Mouse (Mus musculus) CH12.LX (cell line): ENCODE data around the gene Rest. TPM values are rescaled to one million over a fixed set of nuclear protein-coding genes. Genes with fewer than 3 reads are reported as not detected.
"Not testable (repeated sequence)": the region's sequence is repeated elsewhere in the genome, so short reads cannot be mapped to it uniquely, and the experiment has no call there.

ENCODE experiments used
- DNase-seq: peaks from one replicate; pipeline ENCODE4 v3.0.0-alpha.2; 2013; ENCODE audit errors: extremely low read depth
- H3K27ac ChIP-seq: 2 replicates; pipeline ENCODE4 v1.5.1; 2012; ENCODE audit warnings: low read depth, mild to moderate bottlenecking, control low read depth, moderate library complexity; ENCODE audit not compliant: insufficient read depth
- H3K27me3 ChIP-seq: replicated peaks from 2 replicates; pipeline ENCODE3; 2012; ENCODE audit warnings: inconsistent platforms
- H3K36me3 ChIP-seq, 2 experiments: replicated peaks in 1 of 2; 2 replicates each; pipeline versions ENCODE3 to v1.6.1; 2012; ENCODE audit warnings: inconsistent platforms in 1 of 2, low read length in 1 of 2, mild to moderate bottlenecking in 1 of 2, mixed read lengths in 1 of 2, moderate library complexity in 1 of 2; ENCODE audit not compliant: control insufficient read depth in 1 of 2, insufficient read depth in 1 of 2
- H3K4me1 ChIP-seq, 2 experiments: 2 replicates each; pipeline ENCODE4 v1.6.1; 2012; ENCODE audit warnings: inconsistent platforms in 1 of 2, moderate library complexity in 1 of 2; ENCODE audit not compliant: insufficient read depth in 2 of 2, control insufficient read depth in 1 of 2
- H3K4me2 ChIP-seq: 2 replicates; pipeline ENCODE4 v1.6.1; 2012; ENCODE audit warnings: low read depth, mild to moderate bottlenecking, control low read depth; ENCODE audit not compliant: poor library complexity, insufficient read depth, severe bottlenecking
- H3K4me3 ChIP-seq, 3 experiments: fragments of 150-350 bp in 1 of 3; sonication (generic) in 1 of 3; replicated peaks in 1 of 3; 2 replicates each; pipeline versions ENCODE3 to v1.5.1; 2011 to 2012; ENCODE audit warnings: low read depth in 2 of 3, low read length in 2 of 3, mild to moderate bottlenecking in 2 of 3, moderate library complexity in 2 of 3, control low read depth in 1 of 3, improper control_type of control experiment in 1 of 3, inconsistent platforms in 1 of 3, mixed read lengths in 1 of 3; ENCODE audit not compliant: poor library complexity in 1 of 3
- H3K79me2 ChIP-seq: replicated peaks from 2 replicates; pipeline ENCODE4 v1.6.1; 2012; ENCODE audit warnings: mild to moderate bottlenecking, moderate library complexity; ENCODE audit not compliant: control insufficient read depth, poor library complexity, insufficient read depth, severe bottlenecking; ENCODE audit errors: extremely low read depth
- H3K9ac ChIP-seq: 2 replicates; pipeline ENCODE4 v1.6.1; 2012; ENCODE audit warnings: low read depth, mild to moderate bottlenecking, control low read depth, moderate library complexity; ENCODE audit not compliant: insufficient read depth
- H3K9me3 ChIP-seq: replicated peaks from 2 replicates; pipeline ENCODE3; 2012; ENCODE audit warnings: low read length, inconsistent platforms, mixed read lengths
- BHLHE40 ChIP-seq: IDR thresholded peaks from 2 replicates; pipeline ENCODE4 v1.6.1; 2011; ENCODE audit warnings: mild to moderate bottlenecking, low read depth, low read length, improper control_type of control experiment
- CTCF ChIP-seq, 2 experiments: IDR thresholded peaks in 1 of 2; conservative IDR thresholded peaks in 1 of 2; 2 replicates each; pipeline ENCODE4 v1.5.1; 2011 to 2012; ENCODE audit warnings: low read depth in 2 of 2, low read length in 2 of 2, improper control_type of control experiment in 1 of 2, inconsistent platforms in 1 of 2, mild to moderate bottlenecking in 1 of 2, moderate library complexity in 1 of 2
- ETS1 ChIP-seq: conservative IDR thresholded peaks from 2 replicates; pipeline ENCODE4 v1.6.1; 2012; ENCODE audit warnings: low read depth, mild to moderate bottlenecking, inconsistent platforms, low read length, improper control_type of control experiment, moderate library complexity
- GABPA ChIP-seq: IDR thresholded peaks from 2 replicates; pipeline ENCODE4 v1.6.1; 2012; ENCODE audit warnings: low read depth, low read length, improper control_type of control experiment, inconsistent platforms; ENCODE audit not compliant: insufficient replicate concordance
- IRF4 ChIP-seq: IDR thresholded peaks from 2 replicates; pipeline ENCODE4 v1.6.1; 2014; ENCODE audit warnings: low read depth, mild to moderate bottlenecking, inconsistent platforms, low read length, improper control_type of control experiment
- MAFK ChIP-seq: IDR thresholded peaks from 2 replicates; pipeline ENCODE4 v1.6.1; 2011; ENCODE audit warnings: low read length, improper control_type of control experiment; ENCODE audit not compliant: insufficient replicate concordance
- MXI1 ChIP-seq: IDR thresholded peaks from 2 replicates; pipeline ENCODE4 v1.6.1; 2011; ENCODE audit warnings: mild to moderate bottlenecking, low read depth, low read length, improper control_type of control experiment
- MYC ChIP-seq: IDR thresholded peaks from 2 replicates; pipeline ENCODE4 v1.6.1; 2011; ENCODE audit warnings: low read depth, mild to moderate bottlenecking, improper control_type of control experiment, low read length
- NELFE ChIP-seq: IDR thresholded peaks from 2 replicates; pipeline ENCODE4 v1.6.1; 2011; ENCODE audit warnings: low read depth, low read length, improper control_type of control experiment
- NRF1 ChIP-seq: IDR thresholded peaks from 2 replicates; pipeline ENCODE4 v1.6.1; 2014; ENCODE audit warnings: low read depth, mild to moderate bottlenecking, inconsistent platforms, low read length, improper control_type of control experiment, moderate library complexity
- PAX5 ChIP-seq: IDR thresholded peaks from 2 replicates; pipeline ENCODE4 v1.6.1; 2012; ENCODE audit warnings: low read length, inconsistent platforms, mixed read lengths
- RAD21 ChIP-seq: IDR thresholded peaks from 2 replicates; pipeline ENCODE4 v1.6.1; 2011; ENCODE audit warnings: low read depth, mild to moderate bottlenecking, low read length, improper control_type of control experiment, moderate library complexity
- SMC3 ChIP-seq: IDR thresholded peaks from 2 replicates; pipeline ENCODE4 v1.6.1; 2011; ENCODE audit warnings: low read depth, low read length, improper control_type of control experiment
- TBP ChIP-seq: conservative IDR thresholded peaks from 2 replicates; pipeline ENCODE4 v1.6.1; 2011; ENCODE audit warnings: low read depth, low read length, improper control_type of control experiment
- TCF12 ChIP-seq: IDR thresholded peaks from 2 replicates; pipeline ENCODE4 v1.6.1; 2014; ENCODE audit warnings: low read depth, mild to moderate bottlenecking, inconsistent platforms, low read length, improper control_type of control experiment
- USF1 ChIP-seq: IDR thresholded peaks from 2 replicates; pipeline ENCODE4 v1.6.1; 2014; ENCODE audit warnings: low read depth, mild to moderate bottlenecking, inconsistent platforms, low read length, improper control_type of control experiment
- ZMIZ1 ChIP-seq: IDR thresholded peaks from 2 replicates; pipeline ENCODE4 v1.6.1; 2012; ENCODE audit warnings: low read depth, mild to moderate bottlenecking, inconsistent platforms, low read length, improper control_type of control experiment
- dilution Hi-C: fragments of 300-500 bp; cut with MboI; formaldehyde crosslinking; loops from 2 replicates; pipeline ENCODE4 v1.14.3; 2020; ENCODE audit warnings: low sequenced_read_pairs; ENCODE audit not compliant: extremely low pct_unique_long_range_greater_than_20kb, extremely low pct_ligation_motif_present
- in situ Hi-C: fragments of 300-500 bp; cut with MboI; formaldehyde crosslinking; loops from 3 replicates; pipeline ENCODE4 v1.14.3; 2019; ENCODE audit warnings: low sequenced_read_pairs, low pct_ligation_motif_present, low pct_unique_long_range_greater_than_20kb, mixed read lengths
- polyA plus RNA-seq: library from polyadenylated mRNA; unstranded; fragments of >175 nt; gene quantifications from 2 replicates; pipeline ENCODE4 v1.2.1, GENCODE M21; 2012; ENCODE audit warnings: low read depth; ENCODE audit not compliant: insufficient read length
- total RNA-seq, 2 experiments: library from RNA; depleted of rRNA; stranded (reverse); fragments of 300-350 nt in 1 of 2; fragments of >200 nt in 1 of 2; gene quantifications; 2 replicates each; pipeline ENCODE4 v1.2.3; 2012 to 2014

Rest gene
- total and polyA plus RNA-seq, 3 experiments = 7.8 to 16.8 (median 15.9) TPM

GRCm38 (mm10) chr5:77228986-77229385 lies 36.3 kb upstream of the Rest start:
- DNase-seq = peak; percentile 67
- no peak overlapping the region for H3K9ac ChIP-seq
- no peak overlapping the region for H3K4me3 ChIP-seq
- no peak overlapping the region for H3K27ac ChIP-seq
- H3K4me1 ChIP-seq = no peaks in the 10 kb centered on the region
- H3K36me3 ChIP-seq = no peaks in the 10 kb centered on the region
- no peaks in the 10 kb centered on the region for H3K9me3 ChIP-seq
- no peaks in the 10 kb centered on the region for H3K27me3 ChIP-seq
- TF ChIP-seq TCF12 = no peak
- no peak for TF ChIP-seq NELFE
- TF ChIP-seq RAD21 = peak; percentile 78
- peak; percentile 15 to 77; a peak in 2 of 4 replicates for TF ChIP-seq CTCF (conservative IDR thresholded peaks at IDR 0.05 in 1 of 2, IDR thresholded peaks at IDR 0.05 in 1 of 2; ENCODE audit: low read depth in 2 of 2, low read length in 2 of 2)
- no peak for TF ChIP-seq IRF4
- TF ChIP-seq TBP = no peak
- TF ChIP-seq PAX5 = no peak
- TF ChIP-seq MYC = no peak
- no peak for TF ChIP-seq GABPA
- TF ChIP-seq ETS1 = no peak
- no peak for TF ChIP-seq BHLHE40
- no peak for TF ChIP-seq USF1
- peak; percentile 64 for TF ChIP-seq SMC3
- no peak for TF ChIP-seq NRF1
- no peak for TF ChIP-seq MXI1
- TF ChIP-seq ZMIZ1 = no peak
- no peaks in the 10 kb centered on the region for H3K79me2 ChIP-seq
- dilution Hi-C loops = no loop called here
- H3K4me2 ChIP-seq = no peak overlapping the region
- in situ Hi-C loops = no loop called here

GRCm38 (mm10) chr5:77231863-77232262 lies 33.4 kb upstream of the Rest start:
- H3K36me3 ChIP-seq, in situ Hi-C loops, H3K4me2 ChIP-seq, H3K4me1 ChIP-seq, DNase-seq, H3K9me3 ChIP-seq, H3K9ac ChIP-seq, H3K79me2 ChIP-seq, H3K27me3 ChIP-seq, H3K27ac ChIP-seq, H3K4me3 ChIP-seq, dilution Hi-C loops: not testable (repeated sequence)
- TF ChIP-seq MAFK = peak; percentile 67; the same call in 1 of the 2 replicates
